Mouse (Mus musculus) brown adipose tissue, adult 24 weeks (tissue): ENCODE data around the gene Htr1f. TPM values are rescaled to one million over a fixed set of nuclear protein-coding genes. Genes with fewer than 3 reads are reported as not detected.

Source experiments
- H3K27ac ChIP-seq: fragments of 200-500 bp; replicated peaks from 2 replicates; pipeline ENCODE4 v1.5.1; 2012; ENCODE audit warnings: low read depth, mild to moderate bottlenecking, low read length
- H3K4me1 ChIP-seq: fragments of 200-500 bp; 2 replicates; pipeline ENCODE4 v1.6.1; 2012; ENCODE audit warnings: low read length, mixed read lengths; ENCODE audit not compliant: control insufficient read depth, insufficient read depth, insufficient read length
- H3K4me3 ChIP-seq: fragments of 200-500 bp; 2 replicates; pipeline ENCODE4 v1.5.1; 2012; ENCODE audit warnings: low read depth, mild to moderate bottlenecking, low read length, moderate library complexity; ENCODE audit not compliant: insufficient read depth
- polyA plus RNA-seq: library from polyadenylated mRNA; stranded (reverse); fragments of >200 nt; gene quantifications from 2 replicates; pipeline ENCODE4 v1.2.4, GENCODE M21; 2012; ENCODE audit not compliant: missing spikeins, insufficient read depth, insufficient read length

The Htr1f gene
- polyA plus RNA-seq, 1 experiment: not detected

- Histone ChIP-seq H3K4me3 (no peak overlapping the region), H3K4me1 (no peaks in the 10 kb centered on the region), H3K27ac (no peak overlapping the region)
These were observed 216.2 kb downstream of the Htr1f start for GRCm38 (mm10) chr16:64889496-64889895.

- Histone ChIP-seq H3K27ac (no peak overlapping the region), H3K4me3 (no peak overlapping the region), H3K4me1 (no peaks in the 10 kb centered on the region)
These were observed 220.1 kb downstream of the Htr1f start for GRCm38 (mm10) chr16:64885547-64885946.

GRCm38 (mm10) chr16:64885142-64885541 is 220.5 kb downstream of the Htr1f start:
- Histone ChIP-seq H3K4me3 (no peak overlapping the region), H3K4me1 (no peaks in the 10 kb centered on the region), H3K27ac (no peak overlapping the region)

GRCm38 (mm10) chr16:64884420-64884838 is 221.2 kb downstream of the Htr1f start:
- H3K4me1 ChIP-seq: no peaks in the 10 kb centered on the region
- H3K27ac ChIP-seq: no peak overlapping the region
- H3K4me3 ChIP-seq: no peak overlapping the region

- Histone ChIP-seq H3K27ac (no peak overlapping the region), H3K4me1 (no peaks in the 10 kb centered on the region), H3K4me3 (no peak overlapping the region)
These were observed 221.8 kb downstream of the Htr1f start for GRCm38 (mm10) chr16:64883896-64884295.

GRCm38 (mm10) chr16:64881442-64881841 is 224.2 kb downstream of the Htr1f start:
- Histone ChIP-seq H3K27ac (no peak overlapping the region), H3K4me1 (no peaks in the 10 kb centered on the region), H3K4me3 (no peak overlapping the region)

- H3K4me3 ChIP-seq: no peak overlapping the region
These were observed 224.7 kb downstream of the Htr1f start for GRCm38 (mm10) chr16:64880986-64881385.

GRCm38 (mm10) chr16:64879735-64880134 is 225.9 kb downstream of the Htr1f start:
- Histone ChIP-seq H3K27ac (no peak overlapping the region), H3K4me3 (no peak overlapping the region), H3K4me1 (no peaks in the 10 kb centered on the region)

More at GRCm38 (mm10) chr16:64880986-64881385, 224.7 kb downstream of the Htr1f start:
- Histone ChIP-seq H3K27ac (no peak overlapping the region), H3K4me1 (no peaks in the 10 kb centered on the region)

- Histone ChIP-seq H3K4me3 (no peak overlapping the region), H3K27ac (no peak overlapping the region), H3K4me1 (no peaks in the 10 kb centered on the region)
These were observed 227.0 kb downstream of the Htr1f start for GRCm38 (mm10) chr16:64878611-64879132.

GRCm38 (mm10) chr16:64877314-64877713 is 228.3 kb downstream of the Htr1f start:
- H3K4me3 ChIP-seq: no peak overlapping the region
- H3K27ac ChIP-seq: no peak overlapping the region
- H3K4me1 ChIP-seq: no peaks in the 10 kb centered on the region

GRCm38 (mm10) chr16:64876631-64877265 is 228.9 kb downstream of the Htr1f start:
- no peak overlapping the region for H3K27ac ChIP-seq
- no peak overlapping the region for H3K4me3 ChIP-seq
- no peaks in the 10 kb centered on the region for H3K4me1 ChIP-seq

GRCm38 (mm10) chr16:64875822-64876221 is 229.8 kb downstream of the Htr1f start:
- Histone ChIP-seq H3K27ac (no peak overlapping the region), H3K4me1 (no peaks in the 10 kb centered on the region), H3K4me3 (no peak overlapping the region)

- no peaks in the 10 kb centered on the region for H3K4me1 ChIP-seq
- no peak overlapping the region for H3K4me3 ChIP-seq
- H3K27ac ChIP-seq: no peak overlapping the region
These were observed 230.3 kb downstream of the Htr1f start for GRCm38 (mm10) chr16:64875384-64875783.
